Mouse (Mus musculus): ENCODE data around the gene Enc1. TPM values are rescaled to one million over a fixed set of nuclear protein-coding genes. Genes with fewer than 3 reads are reported as not detected.

The Enc1 gene
- total RNA-seq, 2 experiments from 2014 or later = 573 to 716 TPM

Other genes starting within 250 kb of the Enc1 start
- not detected for gene 1700029F12Rik, start 206.7 kb upstream of the Enc1 start, total RNA-seq (2021)
- gene Fam169a, start 173.8 kb upstream of the Enc1 start, total RNA-seq (2021) = 10 to 100 TPM; 42.6 to 48.6 TPM
- 1 to 10 TPM in 1 of 2 experiments, not detected in 1; 2.5 TPM for gene Gm6169, start 141.9 kb upstream of the Enc1 start, total RNA-seq (2021)
- 10 to 100 TPM; 22.4 to 26.4 TPM for gene Gfm2, start 103.2 kb upstream of the Enc1 start, total RNA-seq (2021)
- gene Nsa2, start 103.2 kb upstream of the Enc1 start, total RNA-seq (2021) = 10 to 100 TPM; 38.0 to 41.1 TPM
- gene Hexb, start 42.7 kb upstream of the Enc1 start, total RNA-seq (2021) = 100 to 1,000 TPM; 108 to 122 TPM